In genomic region chr17:43329216-43329615, GRCm38 (mm10) we compare ENCODE assay signal across 24 mouse cellular contexts. TPM values are rescaled to one million over a fixed set of nuclear protein-coding genes. Genes with fewer than 3 reads are reported as not detected.
DNase-seq lines count a peak whose midpoint lies in the region; ATAC-seq and TF ChIP-seq lines count a peak whose summit lies in the region.
"Had no signal": no experiment of that assay in that cellular context is flagged by ENCODE, and none has a peak within 500 bp of the region (broad histone marks: within the 10 kb centered on the region; RNA-seq: fewer than 3 reads in every experiment).

No protein-coding gene starts in this region.

- no peaks in the 10 kb centered on the region for H3K9me3 ChIP-seq in lung, embryonic 14.5 days (ENCODE audit: low read depth, low read length)
- no peaks in the 10 kb centered on the region for H3K9me3 ChIP-seq in lung, postnatal 0 days (ENCODE audit: low read length)
- no peaks in the 10 kb centered on the region for H3K9me3 ChIP-seq in liver, embryonic 12.5 days (replicated peaks)
- H3K9me3 ChIP-seq: forebrain, embryonic 13.5 days; hindbrain, embryonic 12.5 days; intestine, embryonic 15.5 days; lung, embryonic 15.5 days; midbrain, embryonic 13.5 days; neural tube, embryonic 13.5 days had no signal

- TF ChIP-seq EP300 in lung, postnatal 0 days (IDR thresholded peaks at IDR 0.05) = no peak

- no peak for TF ChIP-seq CTCF in lung, embryonic 14.5 days (IDR thresholded peaks at IDR 0.05; ENCODE audit: low read depth)
- TF ChIP-seq CTCF in lung, postnatal 0 days (IDR thresholded peaks at IDR 0.05) = no peak

- H3K4me2 ChIP-seq in lung, embryonic 14.5 days = no peak overlapping the region
- H3K4me2 ChIP-seq in lung, postnatal 0 days (replicated peaks; ENCODE audit: low read depth, low read length) = no peak overlapping the region
- peak overlapping the region; percentile 46 for H3K4me2 ChIP-seq in liver, embryonic 12.5 days
- H3K4me2 ChIP-seq: forebrain, embryonic 13.5 days; hindbrain, embryonic 12.5 days; intestine, embryonic 15.5 days; lung, embryonic 15.5 days; midbrain, embryonic 13.5 days; neural tube, embryonic 13.5 days had no signal

- no peaks in the 10 kb centered on the region for H3K36me3 ChIP-seq in lung, embryonic 14.5 days (ENCODE audit: insufficient read depth)
- no peaks in the 10 kb centered on the region for H3K36me3 ChIP-seq in lung, postnatal 0 days (ENCODE audit: insufficient read depth, low read length)
- no peaks in the 10 kb centered on the region for H3K36me3 ChIP-seq in liver, embryonic 12.5 days
- H3K36me3 ChIP-seq: hindbrain, embryonic 12.5 days; intestine, embryonic 15.5 days; lung, embryonic 15.5 days; midbrain, embryonic 13.5 days; neural tube, embryonic 13.5 days had no signal

- H3K4me1 ChIP-seq in lung, embryonic 14.5 days (ENCODE audit: insufficient read depth) = peaks cover 9% of the 10 kb centered on the region
- H3K4me1 ChIP-seq in lung, postnatal 0 days (ENCODE audit: insufficient read depth, low read depth, low read length) = peaks cover 8% of the 10 kb centered on the region; the same call in 1 of the 2 replicates
- H3K4me1 ChIP-seq in liver, embryonic 12.5 days = peaks cover 85% of the 10 kb centered on the region

- H3K4me3 ChIP-seq in lung, embryonic 14.5 days (ENCODE audit: low read depth, low read length) = no peak overlapping the region
- no peak overlapping the region for H3K4me3 ChIP-seq in lung, postnatal 0 days (ENCODE audit: low read depth, low read length)
- H3K4me3 ChIP-seq in liver, embryonic 12.5 days = 0 out of 2 replicates have a peak overlapping the region, but pooled peaks have one; percentile 1
- H3K4me3 ChIP-seq: forebrain, embryonic 13.5 days; hindbrain, embryonic 12.5 days; intestine, embryonic 15.5 days; lung, embryonic 15.5 days; midbrain, embryonic 13.5 days; neural tube, embryonic 13.5 days had no signal

- no peak for ATAC-seq in lung, embryonic 14.5 days (ENCODE audit: insufficient read depth)
- ATAC-seq in lung, postnatal 0 days = no peak
- peak; percentile 45 for ATAC-seq in erythroblast, adult 5-6 weeks (replicated peaks; ENCODE audit: low FRiP score, poor library complexity, severe bottlenecking)
- ATAC-seq in liver, embryonic 12.5 days = no peak
- ATAC-seq in megakaryocyte-erythroid progenitor cell, adult 5-6 weeks (replicated peaks; ENCODE audit: low FRiP score, low TSS enrichment, poor library complexity, severe bottlenecking) = peak; percentile 11; the same call in 1 of the 2 replicates
- ATAC-seq: forebrain, embryonic 13.5 days; intestine, embryonic 15.5 days; midbrain, embryonic 13.5 days had no signal

- H3K9ac ChIP-seq in lung, embryonic 14.5 days = no peak overlapping the region
- H3K9ac ChIP-seq in lung, postnatal 0 days (replicated peaks; ENCODE audit: low read depth) = no peak overlapping the region
- no peak overlapping the region for H3K9ac ChIP-seq in liver, embryonic 12.5 days
- H3K9ac ChIP-seq: forebrain, embryonic 13.5 days; hindbrain, embryonic 12.5 days; intestine, embryonic 15.5 days; lung, embryonic 15.5 days; midbrain, embryonic 13.5 days; neural tube, embryonic 13.5 days had no signal

- no peak overlapping the region for H3K27ac ChIP-seq in lung, embryonic 14.5 days (ENCODE audit: low read depth)
- H3K27ac ChIP-seq in lung, postnatal 0 days (ENCODE audit: low read length) = no peak overlapping the region
- H3K27ac ChIP-seq in liver, embryonic 12.5 days = peak overlapping the region; percentile 87
- H3K27ac ChIP-seq: forebrain, embryonic 13.5 days; hindbrain, embryonic 12.5 days; intestine, embryonic 15.5 days; lung, embryonic 15.5 days; macrophage; midbrain, embryonic 13.5 days; neural tube, embryonic 13.5 days had no signal

- DNase-seq in lung, embryonic 14.5 days = peak; percentile 19
- no peak for DNase-seq in lung, postnatal 0 days (ENCODE audit: low spot score)
- no peak for DNase-seq in embryo, embryonic 11 days
- DNase-seq in testis, postnatal 14 days (ENCODE audit: low spot score) = no peak
- DNase-seq: adrenal gland, postnatal 14 days; cerebellum, adult 11-12 months; cerebellum, postnatal 25 days; kidney, postnatal 36 days; thymus, postnatal 25 days had no signal

- no peaks in the 10 kb centered on the region for H3K27me3 ChIP-seq in lung, embryonic 14.5 days (ENCODE audit: insufficient read depth, low read length)
- no peaks in the 10 kb centered on the region for H3K27me3 ChIP-seq in lung, postnatal 0 days (replicated peaks; ENCODE audit: insufficient read depth, low read length)
- H3K27me3 ChIP-seq in liver, embryonic 12.5 days (replicated peaks) = no peaks in the 10 kb centered on the region
- H3K27me3 ChIP-seq: forebrain, embryonic 13.5 days; hindbrain, embryonic 12.5 days; intestine, embryonic 15.5 days; lung, embryonic 15.5 days; midbrain, embryonic 13.5 days; neural tube, embryonic 13.5 days had no signal

- 76% methylated on average over 4 of the region's 4 CpGs for WGBS in lung, embryonic 14.5 days
- 68% methylated on average over 4 of the region's 4 CpGs for WGBS in lung, postnatal 0 days
- WGBS in liver, embryonic 12.5 days (ENCODE audit: insufficient replicate concordance) = 49% methylated on average over 4 of the region's 4 CpGs

RNA-seq across cellular contexts. Expression of gene Adgrf5, which starts 31.0 kb away (rescaled TPM):
- 18.5 and 18.8 TPM in 2 replicates for polyA plus RNA-seq in lung, embryonic 14.5 days (2014; fragmentation: Nextera tagmentation; extraction: Ambion mirVana)
- 51.1 and 68.6 TPM in 2 replicates for polyA plus RNA-seq in lung, postnatal 0 days (2015; fragmentation: Nextera tagmentation; extraction: Ambion mirVana)
- 0.21 and 0.38 TPM in 2 replicates for total RNA-seq in erythroblast, adult 5-6 weeks (2015; ENCODE audit: low replicate concordance)
- total RNA-seq in erythroblast, adult 5-6 weeks (2017; ENCODE audit: low replicate concordance) = 0.85 and 0.98 TPM in 2 replicates
- 5.9 and 6.5 TPM in 2 replicates for polyA plus RNA-seq in liver, embryonic 12.5 days (2016; fragmentation: Nextera tagmentation; extraction: Ambion mirVana)
- not detected in 2 replicates for total RNA-seq in megakaryocyte-erythroid progenitor cell, adult 5-6 weeks (2014; fragmentation: Nextera tagmentation)
- total RNA-seq in megakaryocyte-erythroid progenitor cell, adult 5-6 weeks (2017) = 0.08 TPM in 1 of 2 replicates, not detected in the other
- total RNA-seq: granulocyte monocyte progenitor cell, adult 5-6 weeks had no signal

RNA-seq across cellular contexts. Expression of gene Adgrf1, which starts 59.1 kb away (rescaled TPM):
- polyA plus RNA-seq in lung, embryonic 14.5 days (2014; fragmentation: Nextera tagmentation; extraction: Ambion mirVana) = not detected in 2 replicates
- polyA plus RNA-seq in lung, postnatal 0 days (2015; fragmentation: Nextera tagmentation; extraction: Ambion mirVana) = not detected in 2 replicates
- not detected in 2 replicates for total RNA-seq in erythroblast, adult 5-6 weeks (2015; ENCODE audit: low replicate concordance)
- not detected in 2 replicates for total RNA-seq in erythroblast, adult 5-6 weeks (2017; ENCODE audit: low replicate concordance)
- polyA plus RNA-seq in liver, embryonic 12.5 days (2016; fragmentation: Nextera tagmentation; extraction: Ambion mirVana) = 0.13 and 0.16 TPM in 2 replicates
- 0.31 TPM in 1 of 2 replicates, not detected in the other for total RNA-seq in megakaryocyte-erythroid progenitor cell, adult 5-6 weeks (2014; fragmentation: Nextera tagmentation)
- not detected in 2 replicates for total RNA-seq in megakaryocyte-erythroid progenitor cell, adult 5-6 weeks (2017)
- total RNA-seq: granulocyte monocyte progenitor cell, adult 5-6 weeks; left cerebral cortex, adult 18-20 months had no signal
- polyA plus RNA-seq: brain, embryonic 14.5 days; forebrain, embryonic 13.5 days; heart, postnatal 0 days; hindbrain, embryonic 12.5 days; limb, embryonic 11.5 days; lung, embryonic 15.5 days; midbrain, embryonic 13.5 days; neural tube, embryonic 13.5 days had no signal

Comparison
In these comparisons a context has a peak if more than half of its experiments do, and no peak if none do; other contexts are left out.
1. ATAC-seq: peak in erythroblast, adult 5-6 weeks (single experiment) and megakaryocyte-erythroid progenitor cell, adult 5-6 weeks (single experiment); none in lung, embryonic 14.5 days (single experiment), lung, postnatal 0 days (single experiment) and liver, embryonic 12.5 days (single experiment).